Mouse (Mus musculus): ENCODE results near the gene Gm14399.
"Not testable (repeated sequence)": the region's sequence is repeated elsewhere in the genome, so short reads cannot be mapped to it uniquely, and the experiment has no call there.

The Gm14399 gene

GRCm38 (mm10) chr2:175141993-175142295 is at the start of gene Gm14399:
Gene Gm14399 (minus strand): TSS chr2:175142012.
- in situ Hi-C loops (cut with MboI, MseI), result not testable (repeated sequence)

- in situ Hi-C loops (cut with MboI, MseI), result loop anchor here (5.0 kb wide), 1 partner anchor 813 kb away; no protein-coding TSS in a partner anchor
These were observed 37.2 kb upstream of the Gm14399 start for GRCm38 (mm10) chr2:175179008-175179407.

GRCm38 (mm10) chr2:175176312-175176711 is 34.5 kb upstream of the Gm14399 start:
- in situ Hi-C loops (cut with MboI, MseI), result loop anchor here (5.0 kb wide), 1 partner anchor 816 kb away; no protein-coding TSS in a partner anchor

GRCm38 (mm10) chr2:175175401-175176180 is 33.8 kb upstream of the Gm14399 start, which contains the start of gene Gm14443:
Gene Gm14443 (minus strand): TSS chr2:175175871.
- in situ Hi-C loops (cut with MboI, MseI), result loop anchor here (5.0 kb wide), 1 partner anchor 817 kb away; no protein-coding TSS in a partner anchor

- in situ Hi-C loops (cut with MboI, MseI), result loop anchor here (25.0 kb wide), 4 partner anchors 488 to 1463 kb away; partner anchors contain the start of genes Gm14308 and Gm6710
These were observed 32.2 kb upstream of the Gm14399 start for GRCm38 (mm10) chr2:175174058-175174457.

GRCm38 (mm10) chr2:175172906-175173595 is 31.2 kb upstream of the Gm14399 start:
- in situ Hi-C loops (cut with MboI, MseI), result loop anchor here (25.0 kb wide), 4 partner anchors 489 to 1464 kb away; partner anchors contain the start of genes Gm14308 and Gm6710

GRCm38 (mm10) chr2:175172123-175172522 is 30.3 kb upstream of the Gm14399 start:
- in situ Hi-C loops (cut with MboI, MseI), result loop anchor here (25.0 kb wide), 4 partner anchors 490 to 1465 kb away; partner anchors contain the start of genes Gm14308 and Gm6710

- in situ Hi-C loops (cut with MboI, MseI), result loop anchor here (25.0 kb wide), 4 partner anchors 495 to 1470 kb away; partner anchors contain the start of genes Gm14308 and Gm6710
These were observed 25.1 kb upstream of the Gm14399 start for GRCm38 (mm10) chr2:175166870-175167269.

GRCm38 (mm10) chr2:175165110-175165509 is 23.3 kb upstream of the Gm14399 start:
- in situ Hi-C loops (cut with MboI, MseI), result loop anchor here (25.0 kb wide), 4 partner anchors 497 to 1472 kb away; partner anchors contain the start of genes Gm14308 and Gm6710

- in situ Hi-C loops (cut with MboI, MseI), result loop anchor here (25.0 kb wide), 4 partner anchors 501 to 1476 kb away; partner anchors contain the start of genes Gm14308 and Gm6710
These were observed 19.6 kb upstream of the Gm14399 start for GRCm38 (mm10) chr2:175161438-175161837.

- in situ Hi-C loops (cut with MboI, MseI), result loop anchor here (25.0 kb wide), 4 partner anchors 504 to 1479 kb away; partner anchors contain the start of genes Gm14308 and Gm6710
These were observed 16.8 kb upstream of the Gm14399 start for GRCm38 (mm10) chr2:175158642-175159041.

- in situ Hi-C loops (cut with MboI, MseI), result loop anchor here (25.0 kb wide), 4 partner anchors 506 to 1481 kb away; partner anchors contain the start of genes Gm14308 and Gm6710
These were observed 14.9 kb upstream of the Gm14399 start for GRCm38 (mm10) chr2:175156696-175157095.

GRCm38 (mm10) chr2:175141118-175141992 is 457 bp downstream of the Gm14399 start:
- in situ Hi-C loops (cut with MboI, MseI), result not testable (repeated sequence)

- in situ Hi-C loops (cut with MboI, MseI), result not testable (repeated sequence)
These were observed 1.2 kb downstream of the Gm14399 start for GRCm38 (mm10) chr2:175140624-175141023.

Measured in T-helper 1 cell (primary cell).